Mouse (Mus musculus): ENCODE results near the gene BC029722. TPM values are rescaled to one million over a fixed set of nuclear protein-coding genes. Genes with fewer than 3 reads are reported as not detected.

Gene BC029722
- polyA plus RNA-seq, 1 experiment from 2014 or later, result 5.6 TPM

DNA sequence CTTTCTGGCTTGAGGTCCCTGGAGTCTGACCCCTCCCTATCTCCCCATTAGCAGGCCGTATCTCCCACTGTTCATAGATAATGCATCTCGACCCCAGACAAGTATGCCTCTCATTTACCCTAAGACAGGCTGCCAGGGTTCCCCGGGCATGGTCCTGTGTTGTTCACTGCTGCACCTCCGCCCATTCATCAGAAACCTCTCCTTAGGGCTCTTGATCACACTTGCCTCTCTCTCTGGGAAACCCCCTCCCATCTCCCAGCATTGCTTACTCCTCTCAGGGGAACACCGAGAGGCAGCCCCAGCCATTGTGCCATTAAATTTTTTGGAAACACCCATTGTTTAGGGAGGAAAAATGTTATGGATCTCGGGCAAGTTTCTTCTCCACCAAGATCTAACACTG lies 41.2 kb downstream of the BC029722 start:
- no peak for ATAC-seq (ENCODE audit: low read depth)
- no peaks in the 10 kb centered on the region for H3K36me3 ChIP-seq (ENCODE audit: control insufficient read depth, insufficient read depth)
- H3K27me3 ChIP-seq (ENCODE audit: control insufficient read depth, insufficient read depth, low read depth, low read length), result peaks cover 49% of the 10 kb centered on the region
- H3K4me3 ChIP-seq (ENCODE audit: low read depth, low read length), result no peak overlapping the region
- no peak overlapping the region for H3K9ac ChIP-seq (ENCODE audit: low read depth, low read length)
- no peaks in the 10 kb centered on the region; the same call in 1 of the 2 replicates for H3K4me1 ChIP-seq (ENCODE audit: control insufficient read depth, low read depth, low read length)
- WGBS (ENCODE audit: insufficient replicate concordance), result 48% methylated on average over 6 of the region's 6 CpGs
- no peaks in the 10 kb centered on the region for H3K9me3 ChIP-seq (replicated peaks; ENCODE audit: control insufficient read depth, low read length)
- H3K4me2 ChIP-seq (ENCODE audit: low read depth, low read length), result no peak overlapping the region
- no peak overlapping the region for H3K27ac ChIP-seq (ENCODE audit: low read length)

GRCm38 (mm10) chr2:155777688-155777985 lies 41.6 kb downstream of the BC029722 start:
- no peak for ATAC-seq (ENCODE audit: low read depth)
- WGBS (ENCODE audit: insufficient replicate concordance), result 62% methylated on average over 4 of the region's 4 CpGs
- H3K9me3 ChIP-seq (replicated peaks; ENCODE audit: control insufficient read depth, low read length), result no peaks in the 10 kb centered on the region
- no peak overlapping the region for H3K4me3 ChIP-seq (ENCODE audit: low read depth, low read length)
- no peak overlapping the region for H3K4me2 ChIP-seq (ENCODE audit: low read depth, low read length)
- H3K27ac ChIP-seq (ENCODE audit: low read length), result no peak overlapping the region
- H3K9ac ChIP-seq (ENCODE audit: low read depth, low read length), result no peak overlapping the region
- peaks cover 53% of the 10 kb centered on the region for H3K27me3 ChIP-seq (ENCODE audit: control insufficient read depth, insufficient read depth, low read depth, low read length)
- no peaks in the 10 kb centered on the region for H3K36me3 ChIP-seq (ENCODE audit: control insufficient read depth, insufficient read depth)
- H3K4me1 ChIP-seq (ENCODE audit: control insufficient read depth, low read depth, low read length), result no peaks in the 10 kb centered on the region; the same call in 1 of the 2 replicates

GRCm38 (mm10) chr2:155776824-155777687 lies 42.2 kb downstream of the BC029722 start:
- Histone ChIP-seq H3K27ac (ENCODE audit: low read length) (no peak overlapping the region), H3K36me3 (ENCODE audit: control insufficient read depth, insufficient read depth) (no peaks in the 10 kb centered on the region), H3K27me3 (ENCODE audit: control insufficient read depth, insufficient read depth, low read depth, low read length) (peaks cover 56% of the 10 kb centered on the region), H3K4me2 (ENCODE audit: low read depth, low read length) (no peak overlapping the region), H3K9ac (ENCODE audit: low read depth, low read length) (no peak overlapping the region), H3K4me3 (ENCODE audit: low read depth, low read length) (no peak overlapping the region), H3K9me3 (replicated peaks; ENCODE audit: control insufficient read depth, low read length) (no peaks in the 10 kb centered on the region), H3K4me1 (ENCODE audit: control insufficient read depth, low read depth, low read length) (no peaks in the 10 kb centered on the region; the same call in 1 of the 2 replicates)
- ATAC-seq (ENCODE audit: low read depth), result no peak
- WGBS (ENCODE audit: insufficient replicate concordance), result 51% methylated on average over 10 of the region's 10 CpGs

DNA sequence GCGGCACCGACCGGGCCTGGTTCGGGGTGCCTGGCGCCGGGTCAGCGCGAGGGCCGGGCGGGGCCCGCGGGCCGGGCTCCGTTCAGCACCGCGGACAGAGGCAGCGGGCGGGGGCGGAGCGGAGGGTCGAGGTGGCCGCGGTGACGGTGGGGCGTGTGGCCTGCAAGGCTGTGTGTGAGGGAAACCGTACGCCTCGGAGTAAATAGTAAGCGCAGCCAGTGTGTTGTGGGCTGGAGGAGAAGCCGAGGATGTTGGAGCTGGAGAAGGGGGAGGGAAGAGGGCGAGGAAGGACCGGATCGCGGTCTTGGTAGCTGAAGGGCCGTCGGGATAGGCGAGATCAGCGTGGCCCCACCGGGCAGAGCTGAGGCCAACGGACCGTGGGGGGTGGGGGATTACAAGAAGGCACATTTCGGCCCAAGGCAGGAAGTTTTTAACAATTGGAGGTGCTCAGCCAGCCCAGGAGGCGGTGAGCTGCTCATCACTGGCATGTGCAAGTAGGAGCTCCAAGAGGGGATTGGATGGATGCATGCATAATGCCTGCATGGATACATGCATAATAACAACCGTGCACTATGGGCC lies 43.5 kb downstream of the BC029722 start:
- Histone ChIP-seq H3K9ac (ENCODE audit: low read depth, low read length) (no peak overlapping the region), H3K27ac (ENCODE audit: low read length) (no peak overlapping the region), H3K36me3 (ENCODE audit: control insufficient read depth, insufficient read depth) (no peaks in the 10 kb centered on the region), H3K4me3 (ENCODE audit: low read depth, low read length) (peak overlapping the region; percentile 54), H3K4me2 (ENCODE audit: low read depth, low read length) (peak overlapping the region; percentile 64), H3K9me3 (replicated peaks; ENCODE audit: control insufficient read depth, low read length) (no peaks in the 10 kb centered on the region), H3K27me3 (ENCODE audit: control insufficient read depth, insufficient read depth, low read depth, low read length) (peaks cover 59% of the 10 kb centered on the region), H3K4me1 (ENCODE audit: control insufficient read depth, low read depth, low read length) (no peaks in the 10 kb centered on the region; the same call in 1 of the 2 replicates)
- ATAC-seq (ENCODE audit: low read depth), result no peak
- 2% methylated on average over 42 of the region's 44 CpGs for WGBS (ENCODE audit: insufficient replicate concordance)

DNA sequence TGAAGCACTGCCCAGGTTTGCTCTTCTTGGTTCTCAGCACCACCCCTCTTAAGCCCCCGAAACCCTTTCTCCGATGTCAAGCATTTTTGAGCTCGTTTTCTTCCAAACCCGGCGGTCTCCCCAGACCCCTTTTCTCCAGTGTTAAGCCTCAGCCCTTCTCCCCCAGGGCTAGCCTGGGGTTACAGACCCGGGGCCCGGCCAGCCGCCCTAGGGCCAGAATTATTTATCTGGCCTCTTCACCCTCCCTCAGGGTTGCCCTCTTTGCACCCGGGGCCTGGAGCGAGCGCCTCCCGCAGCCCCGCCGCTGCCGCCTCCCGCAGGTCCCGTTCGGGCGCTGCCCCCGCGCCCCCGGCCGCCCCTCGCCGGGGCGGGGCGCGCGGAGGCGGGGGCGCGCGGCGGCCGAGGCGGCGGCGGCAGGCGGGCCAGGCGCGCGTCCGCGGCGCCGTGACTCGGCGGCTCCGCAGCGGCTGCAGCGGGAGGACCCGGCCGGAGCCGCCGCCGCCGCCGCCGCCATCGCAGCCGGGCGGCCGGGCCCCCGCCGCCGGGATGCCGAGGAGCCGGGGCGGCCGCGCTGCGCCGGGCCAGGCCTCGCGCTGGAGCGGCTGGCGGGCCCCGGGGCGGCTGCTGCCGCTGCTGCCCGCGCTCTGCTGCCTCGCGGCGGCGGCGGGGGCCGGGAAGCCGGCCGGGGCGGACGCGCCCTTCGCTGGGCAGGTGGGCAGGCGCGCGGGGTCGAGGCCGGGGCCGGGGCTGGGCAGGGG lies 44.1 kb downstream of the BC029722 start, which contains the start of gene Mmp24:
Gene Mmp24 (plus strand): TSS at position 416 of the 758 bp plus-strand sequence.
- H3K27me3 ChIP-seq (ENCODE audit: control insufficient read depth, insufficient read depth, low read depth, low read length), result peaks cover 59% of the 10 kb centered on the region
- peak within 1 kb of the TSS; percentile 54 for H3K4me3 ChIP-seq (ENCODE audit: low read depth, low read length)
- peak within 1 kb of the TSS; percentile 64 for H3K4me2 ChIP-seq (ENCODE audit: low read depth, low read length)
- H3K27ac ChIP-seq (ENCODE audit: low read length), result no peak within 1 kb of the TSS
- H3K4me1 ChIP-seq (ENCODE audit: control insufficient read depth, low read depth, low read length), result no peaks in the 10 kb centered on the region; the same call in 1 of the 2 replicates
- WGBS (ENCODE audit: insufficient replicate concordance), result 4% methylated on average over 59 of the region's 100 CpGs
- ATAC-seq (ENCODE audit: low read depth), result no peak
- no peaks in the 10 kb centered on the region for H3K9me3 ChIP-seq (replicated peaks; ENCODE audit: control insufficient read depth, low read length)
- H3K36me3 ChIP-seq (ENCODE audit: control insufficient read depth, insufficient read depth), result no peaks in the 10 kb centered on the region
- no peak within 1 kb of the TSS for H3K9ac ChIP-seq (ENCODE audit: low read depth, low read length)

- no peak overlapping the region for H3K4me2 ChIP-seq (ENCODE audit: low read depth, low read length)
- no peak overlapping the region for H3K4me3 ChIP-seq (ENCODE audit: low read depth, low read length)
- no peak for ATAC-seq (ENCODE audit: low read depth)
- no peaks in the 10 kb centered on the region for H3K36me3 ChIP-seq (ENCODE audit: control insufficient read depth, insufficient read depth)
- no peaks in the 10 kb centered on the region; the same call in 1 of the 2 replicates for H3K4me1 ChIP-seq (ENCODE audit: control insufficient read depth, low read depth, low read length)
- H3K27me3 ChIP-seq (ENCODE audit: control insufficient read depth, insufficient read depth, low read depth, low read length), result peaks cover 59% of the 10 kb centered on the region
- 45% methylated on average over 11 of the region's 11 CpGs for whole genome bisulfite sequencing (ENCODE audit: insufficient replicate concordance)
- H3K27ac ChIP-seq (ENCODE audit: low read length), result no peak overlapping the region
- no peak overlapping the region for H3K9ac ChIP-seq (ENCODE audit: low read depth, low read length)
- H3K9me3 ChIP-seq (replicated peaks; ENCODE audit: control insufficient read depth, low read length), result no peaks in the 10 kb centered on the region
Observed at GRCm38 (mm10) chr2:155774261-155774926, 44.8 kb downstream of the BC029722 start.

DNA sequence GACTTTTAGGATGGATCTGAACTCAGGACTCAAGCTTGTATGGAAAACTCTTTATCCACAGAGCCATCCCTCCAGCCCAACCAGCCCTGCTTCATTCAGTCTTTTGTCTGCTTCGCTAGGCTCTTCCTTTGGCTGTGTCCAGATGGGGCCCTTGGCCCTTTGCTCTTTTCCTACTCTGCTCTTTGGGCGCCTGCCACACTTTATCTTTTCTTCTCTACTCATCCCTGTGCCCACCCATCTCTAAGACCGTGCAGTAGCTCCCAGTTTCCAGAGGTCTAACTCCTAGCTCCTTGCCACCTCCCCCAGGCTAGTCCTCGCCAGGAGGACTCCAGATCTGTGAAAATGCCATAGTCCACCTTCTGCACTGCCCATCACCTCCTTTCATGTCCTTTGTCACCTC lies 45.6 kb downstream of the BC029722 start:
- H3K27me3 ChIP-seq (ENCODE audit: control insufficient read depth, insufficient read depth, low read depth, low read length), result peaks cover 59% of the 10 kb centered on the region
- no peaks in the 10 kb centered on the region for H3K36me3 ChIP-seq (ENCODE audit: control insufficient read depth, insufficient read depth)
- no peak overlapping the region for H3K27ac ChIP-seq (ENCODE audit: low read length)
- no peak for ATAC-seq (ENCODE audit: low read depth)
- 48% methylated on average over 4 of the region's 4 CpGs for WGBS (ENCODE audit: insufficient replicate concordance)
- H3K4me3 ChIP-seq (ENCODE audit: low read depth, low read length), result no peak overlapping the region
- no peaks in the 10 kb centered on the region; the same call in 1 of the 2 replicates for H3K4me1 ChIP-seq (ENCODE audit: control insufficient read depth, low read depth, low read length)
- H3K9me3 ChIP-seq (replicated peaks; ENCODE audit: control insufficient read depth, low read length), result no peaks in the 10 kb centered on the region
- no peak overlapping the region for H3K9ac ChIP-seq (ENCODE audit: low read depth, low read length)
- H3K4me2 ChIP-seq (ENCODE audit: low read depth, low read length), result no peak overlapping the region

Data from liver, embryonic 16.5 days (tissue).